Mouse (Mus musculus): ENCODE measurements around the gene Ppm1j.

GRCm38 (mm10) chr3:104732907-104733306 is 47.9 kb upstream of the Ppm1j start:
- TF ChIP-seq POLR2AphosphoS2 (IDR thresholded peaks at IDR 0.05; ENCODE audit: insufficient read length, low read depth) (no peak), MYOG (IDR thresholded peaks at IDR 0.05; ENCODE audit: control insufficient read depth in 1 of 3, insufficient read depth in 1 of 3, insufficient read length in 2 of 3, low read depth in 2 of 3) (no peak), CEBPB (IDR thresholded peaks at IDR 0.05; ENCODE audit: insufficient read depth, poor library complexity, severe bottlenecking) (no peak), POLR2A (IDR thresholded peaks at IDR 0.05; ENCODE audit: insufficient read length, low read depth) (no peak)

Data from myocyte (in vitro differentiated cells).